8 mouse cellular contexts compared by ENCODE assay signal in the genomic region with DNA sequence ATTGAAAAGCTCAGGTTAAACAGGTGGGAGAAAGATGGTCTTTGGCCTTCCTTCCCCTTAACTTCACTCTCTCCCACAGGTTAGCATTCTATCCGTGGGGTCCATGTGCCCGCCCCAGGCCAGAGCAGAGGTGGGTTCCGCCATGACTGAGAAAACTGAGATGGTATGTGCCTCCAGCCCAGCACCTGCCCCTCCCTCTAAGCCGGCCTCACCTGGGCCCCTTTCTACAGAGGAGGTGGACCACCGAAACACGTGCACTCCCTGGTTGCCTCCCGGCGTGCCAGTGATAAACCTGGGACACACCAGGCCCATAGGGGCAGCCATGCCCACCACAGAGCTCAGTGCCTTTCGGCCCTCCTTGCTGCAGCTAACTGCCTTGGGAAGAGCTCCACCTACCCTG. TPM values are rescaled to one million over a fixed set of nuclear protein-coding genes. Genes with fewer than 3 reads are reported as not detected.
DNase-seq lines count a peak whose midpoint lies in the region; ATAC-seq lines count a peak whose summit lies in the region.

No protein-coding gene starts in this region.

- no peak overlapping the region for H3K9ac ChIP-seq in forebrain, embryonic 15.5 days (replicated peaks)
- H3K9ac ChIP-seq in liver, embryonic 11.5 days (ENCODE audit: low read depth, low read length), result peak overlapping the region; percentile 94

- H3K27me3 ChIP-seq in heart, embryonic 10.5 days (ENCODE audit: insufficient read depth, poor library complexity, severe bottlenecking), result peaks cover 62% of the 10 kb centered on the region
- peaks cover 18% of the 10 kb centered on the region for H3K27me3 ChIP-seq in forebrain, embryonic 15.5 days
- H3K27me3 ChIP-seq in liver, embryonic 11.5 days (replicated peaks; ENCODE audit: control insufficient read depth, insufficient read depth, low read length), result peaks cover 28% of the 10 kb centered on the region

- H3K27ac ChIP-seq in heart, embryonic 10.5 days, result peak overlapping the region; percentile 84
- peak overlapping the region; percentile 94 for H3K27ac ChIP-seq in forebrain, embryonic 15.5 days (replicated peaks)
- peak overlapping the region; percentile 94 for H3K27ac ChIP-seq in liver, embryonic 11.5 days (ENCODE audit: low read depth, low read length)

- peak overlapping the region; percentile 53 for H3K4me3 ChIP-seq in heart, embryonic 10.5 days
- no peak overlapping the region for H3K4me3 ChIP-seq in forebrain, embryonic 15.5 days
- H3K4me3 ChIP-seq in liver, embryonic 11.5 days (ENCODE audit: low read depth, low read length), result peak overlapping the region; percentile 66

- peaks cover 22% of the 10 kb centered on the region for H3K36me3 ChIP-seq in heart, embryonic 10.5 days
- H3K36me3 ChIP-seq in forebrain, embryonic 15.5 days, result peaks cover 14% of the 10 kb centered on the region; the same call in 1 of the 2 replicates
- peaks cover 20% of the 10 kb centered on the region for H3K36me3 ChIP-seq in liver, embryonic 11.5 days (ENCODE audit: control insufficient read depth, insufficient read depth, low read length)

- H3K4me2 ChIP-seq in forebrain, embryonic 15.5 days (replicated peaks), result no peak overlapping the region
- H3K4me2 ChIP-seq in liver, embryonic 11.5 days, result peak overlapping the region; percentile 74

- DNase-seq in heart, embryonic 10.5 days (ENCODE audit: low spot score), result no peak
- no peak for DNase-seq in heart, adult 8-10 months (ENCODE audit: low spot score)
- DNase-seq in B cell, adult 2 months, result peak; percentile 22 to 30
- DNase-seq in liver, embryonic 11.5 days (ENCODE audit: low spot score), result peak; percentile 55
- no peak for DNase-seq in ovary, adult 18-20 months (ENCODE audit: low spot score)
- no peak for DNase-seq in kidney, adult 9 months
- no peak for DNase-seq in cerebellum, adult 11 months

- 60% methylated on average over 9 of the region's 9 CpGs for WGBS in heart, embryonic 10.5 days
- WGBS in forebrain, embryonic 15.5 days, result 73% methylated on average over 9 of the region's 9 CpGs
- WGBS in liver, embryonic 11.5 days, result 27% methylated on average over 9 of the region's 9 CpGs

- H3K9me3 ChIP-seq in heart, embryonic 10.5 days, result no peaks in the 10 kb centered on the region
- no peaks in the 10 kb centered on the region for H3K9me3 ChIP-seq in forebrain, embryonic 15.5 days
- H3K9me3 ChIP-seq in liver, embryonic 11.5 days (ENCODE audit: control insufficient read depth, low read length), result no peaks in the 10 kb centered on the region

- H3K4me1 ChIP-seq in heart, embryonic 10.5 days, result peaks cover 72% of the 10 kb centered on the region
- H3K4me1 ChIP-seq in forebrain, embryonic 15.5 days, result peaks cover 42% of the 10 kb centered on the region
- peaks cover 65% of the 10 kb centered on the region for H3K4me1 ChIP-seq in liver, embryonic 11.5 days (replicated peaks; ENCODE audit: control insufficient read depth, insufficient read depth, low read length)

- ATAC-seq in forebrain, embryonic 15.5 days (replicated peaks), result no peak
- no peak for ATAC-seq in liver, embryonic 11.5 days (replicated peaks; ENCODE audit: low FRiP score)

RNA-seq across cellular contexts. Expression of a gene that starts 1.3 kb away (rescaled TPM):
- 18.5 and 19.3 TPM in 2 replicates for polyA plus RNA-seq in heart, embryonic 10.5 days (2016; fragmentation: Nextera tagmentation; extraction: Ambion mirVana)
- total RNA-seq in heart, adult 8-10 months (2022), result 1 to 10 TPM; 3.5 to 4.8 (median 4.3) TPM
- 2.1 and 2.5 TPM in 2 replicates for polyA plus RNA-seq in forebrain, embryonic 15.5 days (2015; fragmentation: Nextera tagmentation; extraction: Ambion mirVana)
- 67.9 and 68.6 TPM in 2 replicates for polyA plus RNA-seq in liver, embryonic 11.5 days (2014; fragmentation: Nextera tagmentation; extraction: Ambion mirVana)

RNA-seq across cellular contexts. Expression of a gene that starts 14.9 kb away (rescaled TPM):
- polyA plus RNA-seq in heart, embryonic 10.5 days (2016; fragmentation: Nextera tagmentation; extraction: Ambion mirVana), result 22.2 and 25.0 TPM in 2 replicates
- 10 to 100 TPM; 26.7 to 36.0 (median 33.4) TPM for total RNA-seq in heart, adult 8-10 months (2022)
- polyA plus RNA-seq in forebrain, embryonic 15.5 days (2015; fragmentation: Nextera tagmentation; extraction: Ambion mirVana), result 15.5 and 16.4 TPM in 2 replicates
- polyA plus RNA-seq in liver, embryonic 11.5 days (2014; fragmentation: Nextera tagmentation; extraction: Ambion mirVana), result 23.0 and 25.2 TPM in 2 replicates

RNA-seq across cellular contexts. Expression of a gene that starts 16.5 kb away (rescaled TPM):
- polyA plus RNA-seq in heart, embryonic 10.5 days (2016; fragmentation: Nextera tagmentation; extraction: Ambion mirVana), result 59.8 and 64.6 TPM in 2 replicates
- 10 to 100 TPM; 30.9 to 41.7 (median 38.5) TPM for total RNA-seq in heart, adult 8-10 months (2022)
- 62.4 and 64.0 TPM in 2 replicates for polyA plus RNA-seq in forebrain, embryonic 15.5 days (2015; fragmentation: Nextera tagmentation; extraction: Ambion mirVana)
- 94.1 and 95.6 TPM in 2 replicates for polyA plus RNA-seq in liver, embryonic 11.5 days (2014; fragmentation: Nextera tagmentation; extraction: Ambion mirVana)

RNA-seq across cellular contexts. Expression of a gene that starts 20.2 kb away (rescaled TPM):
- 2.1 and 3.2 TPM in 2 replicates for polyA plus RNA-seq in heart, embryonic 10.5 days (2016; fragmentation: Nextera tagmentation; extraction: Ambion mirVana)
- total RNA-seq in heart, adult 8-10 months (2022), result under 1 TPM in 1 of 4 experiments, not detected in 3; 0.66 TPM
- polyA plus RNA-seq in forebrain, embryonic 15.5 days (2015; fragmentation: Nextera tagmentation; extraction: Ambion mirVana), result 2.7 TPM in 2 replicates
- 11.8 and 12.3 TPM in 2 replicates for polyA plus RNA-seq in liver, embryonic 11.5 days (2014; fragmentation: Nextera tagmentation; extraction: Ambion mirVana)

RNA-seq across cellular contexts. Expression of a gene that starts 39.9 kb away (rescaled TPM):
- 71.6 and 103 TPM in 2 replicates for polyA plus RNA-seq in heart, embryonic 10.5 days (2016; fragmentation: Nextera tagmentation; extraction: Ambion mirVana)
- 10 to 100 TPM; 12.8 to 26.9 (median 17.4) TPM for total RNA-seq in heart, adult 8-10 months (2022)
- 26.0 and 33.4 TPM in 2 replicates for polyA plus RNA-seq in forebrain, embryonic 15.5 days (2015; fragmentation: Nextera tagmentation; extraction: Ambion mirVana)
- 46.5 and 50.1 TPM in 2 replicates for polyA plus RNA-seq in liver, embryonic 11.5 days (2014; fragmentation: Nextera tagmentation; extraction: Ambion mirVana)

Comparison
In these comparisons a context has a peak if more than half of its experiments do, and no peak if none do; other contexts are left out.
1. DNase-seq: peak in B cell, adult 2 months (2 of 2) and liver, embryonic 11.5 days (single experiment); none in heart, embryonic 10.5 days (single experiment), heart, adult 8-10 months (single experiment), ovary, adult 18-20 months (single experiment), kidney, adult 9 months (single experiment) and cerebellum, adult 11 months (single experiment).
2. Peak in every context shown above with its lines, with median percentiles within 50 percentile points of each other: H3K27ac ChIP-seq.